Mouse (Mus musculus): Measurements from ENCODE around the gene Hoxc5. TPM values are rescaled to one million over a fixed set of nuclear protein-coding genes. Genes with fewer than 3 reads are reported as not detected.

Hoxc5 gene
- polyA plus RNA-seq, 1 experiment from 2014 or later, result 0.42 TPM

DNA sequence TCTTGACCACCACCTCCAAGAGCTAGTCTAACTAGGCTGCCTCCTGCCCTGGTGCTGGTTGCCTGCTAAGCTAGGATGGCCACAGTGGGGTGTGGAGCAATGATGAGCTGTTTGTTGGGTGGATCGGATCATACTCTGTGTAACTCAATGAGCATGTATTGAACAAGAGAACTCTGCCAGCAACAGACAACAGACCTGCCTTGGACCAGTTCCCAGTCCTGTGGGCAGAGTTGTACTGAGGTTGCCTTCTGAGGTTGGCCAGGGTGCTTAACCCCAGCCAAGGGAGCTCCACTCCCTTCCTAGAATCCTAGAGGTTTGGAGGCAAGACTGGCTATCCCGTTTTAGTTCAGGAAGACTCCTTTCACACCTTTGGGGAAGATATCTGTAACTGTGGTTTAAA, 89.2 kb downstream of the Hoxc5 start:
- Histone ChIP-seq H3K27me3 (peaks cover 93% of the 10 kb centered on the region), H3K36me3 (no peaks in the 10 kb centered on the region), H3K9me3 (replicated peaks) (no peaks in the 10 kb centered on the region), H3K4me3 (no peak overlapping the region), H3K27ac (no peak overlapping the region), H3K4me1 (replicated peaks) (peaks cover 9% of the 10 kb centered on the region), H3K9ac (no peak overlapping the region), H3K4me2 (no peak overlapping the region)
- 35% methylated on average over 2 of the region's 2 CpGs for WGBS
- no peak for ATAC-seq (replicated peaks; ENCODE audit: insufficient number of reproducible peaks, insufficient read depth, low FRiP score, low read depth)

GRCm38 (mm10) chr15:103058715-103059114, 91.5 kb downstream of the Hoxc5 start:
- Histone ChIP-seq H3K36me3 (no peaks in the 10 kb centered on the region), H3K27me3 (peaks cover 96% of the 10 kb centered on the region), H3K4me3 (no peak overlapping the region), H3K4me2 (no peak overlapping the region), H3K4me1 (replicated peaks) (peaks cover 11% of the 10 kb centered on the region), H3K27ac (no peak overlapping the region), H3K9ac (no peak overlapping the region), H3K9me3 (replicated peaks) (no peaks in the 10 kb centered on the region)
- ATAC-seq (replicated peaks; ENCODE audit: insufficient number of reproducible peaks, insufficient read depth, low FRiP score, low read depth), result no peak
- WGBS, result 11% methylated on average over 12 of the region's 12 CpGs

GRCm38 (mm10) chr15:103059393-103059992, 92.2 kb downstream of the Hoxc5 start:
- no peak for ATAC-seq (replicated peaks; ENCODE audit: insufficient number of reproducible peaks, insufficient read depth, low FRiP score, low read depth)
- Histone ChIP-seq H3K4me1 (replicated peaks) (peaks cover 11% of the 10 kb centered on the region), H3K9ac (no peak overlapping the region), H3K4me2 (0 out of 2 replicates have a peak overlapping the region, but pooled peaks have one; percentile 7), H3K27ac (no peak overlapping the region), H3K9me3 (replicated peaks) (no peaks in the 10 kb centered on the region), H3K4me3 (no peak overlapping the region), H3K36me3 (no peaks in the 10 kb centered on the region), H3K27me3 (peaks cover 96% of the 10 kb centered on the region)
- 7% methylated on average over 21 of the region's 21 CpGs for WGBS

DNA sequence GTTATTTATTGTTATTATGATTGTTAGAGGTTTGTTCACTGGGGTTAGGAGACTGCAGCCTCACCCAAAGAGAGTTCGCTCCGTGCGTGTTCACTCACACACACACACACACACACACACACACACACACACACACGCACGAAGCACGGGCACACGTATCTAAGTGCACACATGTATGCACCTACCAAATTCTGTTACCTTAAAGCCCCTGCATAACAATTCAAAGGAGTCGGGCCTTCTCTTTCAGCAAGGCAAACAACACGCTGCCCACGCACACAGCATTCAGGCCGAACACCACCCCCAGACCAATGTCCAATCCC, 92.7 kb downstream of the Hoxc5 start:
- Histone ChIP-seq H3K9ac (no peak overlapping the region), H3K4me3 (0 out of 2 replicates have a peak overlapping the region, but pooled peaks have one; percentile 7), H3K36me3 (no peaks in the 10 kb centered on the region), H3K9me3 (replicated peaks) (no peaks in the 10 kb centered on the region), H3K27me3 (peaks cover 94% of the 10 kb centered on the region), H3K4me1 (replicated peaks) (peaks cover 11% of the 10 kb centered on the region), H3K27ac (no peak overlapping the region), H3K4me2 (no peak overlapping the region)
- 17% methylated on average over 11 of the region's 11 CpGs for WGBS
- ATAC-seq (replicated peaks; ENCODE audit: insufficient number of reproducible peaks, insufficient read depth, low FRiP score, low read depth), result no peak

DNA sequence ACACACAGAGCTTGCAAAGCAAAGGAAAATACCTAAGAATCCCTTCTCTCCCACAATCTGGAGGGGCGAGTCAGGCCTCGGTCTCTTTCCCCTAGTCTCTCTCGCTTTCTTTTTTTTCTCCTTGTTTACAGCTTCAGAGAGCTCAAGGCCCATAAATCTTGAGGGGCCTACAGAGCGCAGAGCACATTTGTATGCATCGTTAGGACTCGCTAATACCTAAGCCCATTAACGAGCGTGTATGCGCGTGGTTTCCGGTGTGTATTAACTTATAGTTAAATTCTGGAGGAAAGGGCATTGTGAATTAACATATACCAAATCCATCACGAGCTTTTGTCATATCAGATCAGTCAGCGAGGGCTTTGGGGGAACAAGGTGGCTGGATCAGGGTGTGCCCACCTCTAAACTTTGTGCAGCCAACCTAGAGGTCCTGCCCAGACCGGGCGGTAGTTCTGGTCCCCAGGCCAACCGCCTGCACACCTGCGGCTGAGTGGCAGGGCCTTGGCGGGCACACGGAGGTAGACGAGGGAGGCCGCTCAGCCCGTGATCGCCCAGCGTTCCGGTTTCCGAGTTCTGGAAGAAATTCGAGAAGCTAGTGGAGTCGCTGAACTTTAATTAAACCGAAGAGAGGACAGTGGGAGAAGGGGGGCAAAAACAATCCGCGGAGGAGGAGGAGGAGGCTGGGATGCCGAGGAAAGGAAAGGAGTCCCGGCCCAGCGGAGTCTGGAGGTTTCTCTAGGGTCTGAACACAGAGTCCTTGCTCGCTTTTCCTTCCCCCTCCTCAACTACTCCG, 93.3 kb downstream of the Hoxc5 start:
- no peak for ATAC-seq (replicated peaks; ENCODE audit: insufficient number of reproducible peaks, insufficient read depth, low FRiP score, low read depth)
- Histone ChIP-seq H3K4me3 (peak overlapping the region; percentile 7; the same call in 1 of the 2 replicates), H3K4me1 (replicated peaks) (peaks cover 11% of the 10 kb centered on the region), H3K27ac (no peak overlapping the region), H3K36me3 (no peaks in the 10 kb centered on the region), H3K9ac (no peak overlapping the region), H3K27me3 (peaks cover 94% of the 10 kb centered on the region), H3K9me3 (replicated peaks) (no peaks in the 10 kb centered on the region), H3K4me2 (peak overlapping the region; percentile 23)
- 5% methylated on average over 36 of the region's 36 CpGs for WGBS

DNA sequence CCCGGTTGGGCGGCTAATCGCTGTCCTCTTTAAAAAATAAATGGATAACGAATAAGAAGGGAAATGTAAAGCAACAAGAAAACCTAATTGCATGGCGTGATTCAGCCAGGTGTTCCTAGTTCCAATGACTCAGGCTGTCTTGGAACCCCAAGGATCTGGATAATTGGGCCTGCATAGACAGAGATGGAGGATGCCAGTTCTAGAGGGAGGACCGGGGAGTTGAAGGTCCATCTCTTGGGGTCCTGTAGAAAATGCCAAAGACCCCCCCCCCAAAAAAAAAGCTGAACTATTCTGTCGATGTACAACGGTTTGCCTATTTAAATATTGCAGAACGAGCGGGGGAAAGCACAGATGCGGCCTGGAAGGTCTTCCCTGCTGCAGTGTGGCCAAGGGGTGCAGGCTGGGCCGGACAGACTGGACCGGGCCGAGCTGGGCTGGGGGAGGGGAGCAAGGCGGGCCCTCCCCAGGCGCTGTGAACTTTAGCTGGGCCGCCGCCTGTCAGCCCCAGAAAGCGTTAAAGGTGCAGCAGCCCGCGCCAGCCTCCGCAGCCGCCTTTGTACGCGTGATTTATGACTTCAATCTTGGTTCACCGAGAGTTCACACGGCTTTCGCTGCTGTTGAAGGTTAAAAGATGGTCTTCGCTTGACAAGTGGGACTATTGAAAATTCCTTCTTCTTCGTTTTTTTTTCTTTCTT, 94.0 kb downstream of the Hoxc5 start:
- Histone ChIP-seq H3K4me1 (replicated peaks) (peaks cover 11% of the 10 kb centered on the region), H3K36me3 (no peaks in the 10 kb centered on the region), H3K4me3 (peak overlapping the region; percentile 10; the same call in 1 of the 2 replicates), H3K27ac (no peak overlapping the region), H3K27me3 (peaks cover 95% of the 10 kb centered on the region), H3K9me3 (replicated peaks) (no peaks in the 10 kb centered on the region), H3K4me2 (0 out of 2 replicates have a peak overlapping the region, but pooled peaks have one; percentile 23), H3K9ac (no peak overlapping the region)
- ATAC-seq (replicated peaks; ENCODE audit: insufficient number of reproducible peaks, insufficient read depth, low FRiP score, low read depth), result no peak
- 3% methylated on average over 30 of the region's 30 CpGs for WGBS

DNA sequence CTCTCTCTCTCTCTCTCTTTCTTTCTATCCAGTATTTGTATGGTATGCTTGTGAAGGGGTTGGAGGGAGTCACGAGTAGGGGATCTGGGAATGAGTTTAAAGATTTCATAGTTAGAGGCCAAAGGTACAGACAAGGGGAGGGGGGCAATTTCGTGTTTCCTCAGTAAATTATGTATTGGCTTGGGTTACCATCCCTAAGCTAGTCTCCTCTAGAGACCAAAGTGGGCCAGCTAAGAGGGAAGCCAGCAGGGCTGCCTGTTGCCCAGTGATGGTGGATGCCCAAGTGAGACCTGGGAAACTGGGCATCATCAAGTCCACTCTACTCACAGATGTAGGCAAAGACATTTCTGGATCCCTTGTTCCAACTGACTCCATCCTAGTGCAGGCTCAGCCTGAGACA, 94.7 kb downstream of the Hoxc5 start:
- peaks cover 11% of the 10 kb centered on the region for H3K4me1 ChIP-seq (replicated peaks)
- no peak overlapping the region for H3K27ac ChIP-seq
- H3K9ac ChIP-seq, result no peak overlapping the region
- 11% methylated on average over 2 of the region's 2 CpGs for WGBS
- no peak overlapping the region for H3K4me3 ChIP-seq
- H3K4me2 ChIP-seq, result no peak overlapping the region
- H3K27me3 ChIP-seq, result peaks cover 95% of the 10 kb centered on the region
- H3K36me3 ChIP-seq, result no peaks in the 10 kb centered on the region
- ATAC-seq (replicated peaks; ENCODE audit: insufficient number of reproducible peaks, insufficient read depth, low FRiP score, low read depth), result no peak
- no peaks in the 10 kb centered on the region for H3K9me3 ChIP-seq (replicated peaks)

- H3K4me2 ChIP-seq, result no peak overlapping the region
- 36% methylated on average over 7 of the region's 7 CpGs for WGBS
- no peaks in the 10 kb centered on the region for H3K36me3 ChIP-seq
- no peak overlapping the region for H3K9ac ChIP-seq
- no peak overlapping the region for H3K27ac ChIP-seq
- no peak overlapping the region for H3K4me3 ChIP-seq
- H3K4me1 ChIP-seq (replicated peaks), result peaks cover 9% of the 10 kb centered on the region
- H3K9me3 ChIP-seq (replicated peaks), result no peaks in the 10 kb centered on the region
- no peak for ATAC-seq (replicated peaks; ENCODE audit: insufficient number of reproducible peaks, insufficient read depth, low FRiP score, low read depth)
- H3K27me3 ChIP-seq, result peaks cover 98% of the 10 kb centered on the region
Measured at GRCm38 (mm10) chr15:103065642-103066041, 98.4 kb downstream of the Hoxc5 start.

MicroRNAs encoded within 50 kb of the gene (microRNA counts, 519-probe panel; counts per million panel counts)
- microRNA mmu-miR-615-3p (not detected), microRNA mmu-miR-615-5p (not detected)

Small RNAs within 50 kb of the gene (microRNA-seq; reads per million reads assigned to microRNA genes)
- gene Mir196a-2, result 21.8 reads per million, percentile 34 among the genes with 10 or more reads in this experiment
- gene Mir615, result 143 reads per million, percentile 55 among the genes with 10 or more reads in this experiment

Other genes with a start within 250 kb of the Hoxc5 start
- gene Calcoco1, start 245.3 kb upstream of the Hoxc5 start, polyA plus RNA-seq (2015; fragmentation: Nextera tagmentation; extraction: Ambion mirVana), result 62.8 and 79.1 TPM in 2 replicates
- gene Hoxc13, start 46.3 kb upstream of the Hoxc5 start, polyA plus RNA-seq (2015; fragmentation: Nextera tagmentation; extraction: Ambion mirVana), result not detected in 2 replicates
- gene Hoxc12, start 30.7 kb upstream of the Hoxc5 start, polyA plus RNA-seq (2015; fragmentation: Nextera tagmentation; extraction: Ambion mirVana), result not detected in 2 replicates
- gene Hoxc11, start 13.0 kb upstream of the Hoxc5 start, polyA plus RNA-seq (2015; fragmentation: Nextera tagmentation; extraction: Ambion mirVana), result not detected in 2 replicates
- gene Hoxc10, start 647 bp upstream of the Hoxc5 start, polyA plus RNA-seq (2015; fragmentation: Nextera tagmentation; extraction: Ambion mirVana), result 0.16 TPM in 1 of 2 replicates, not detected in the other
- gene Hoxc9, start 9.0 kb downstream of the Hoxc5 start, polyA plus RNA-seq (2015; fragmentation: Nextera tagmentation; extraction: Ambion mirVana), result 0.19 TPM in 1 of 2 replicates, not detected in the other
- 0.16 TPM in 1 of 2 replicates, not detected in the other for gene Hoxc8, start 23.2 kb downstream of the Hoxc5 start, polyA plus RNA-seq (2015; fragmentation: Nextera tagmentation; extraction: Ambion mirVana)
- gene Hoxc6, start 30.8 kb downstream of the Hoxc5 start, polyA plus RNA-seq (2015; fragmentation: Nextera tagmentation; extraction: Ambion mirVana), result 0.43 and 0.57 TPM in 2 replicates
- gene Hoxc4, start 51.5 kb downstream of the Hoxc5 start, polyA plus RNA-seq (2015; fragmentation: Nextera tagmentation; extraction: Ambion mirVana), result 0.52 and 1.7 TPM in 2 replicates
- 14.1 and 16.8 TPM in 2 replicates for gene Smug1, start 199.6 kb downstream of the Hoxc5 start, polyA plus RNA-seq (2015; fragmentation: Nextera tagmentation; extraction: Ambion mirVana)

All from heart, embryonic 15.5 days (tissue).